Mouse (Mus musculus): ENCODE results near the gene Olfr1301.

Gene Olfr1301

GRCm38 (mm10) chr2:111750706-111751105, at the start of gene Olfr1301:
Gene Olfr1301 (plus strand): TSS chr2:111751006.
- no peak for DNase-seq (ENCODE audit: low read depth, low spot score)

DNA sequence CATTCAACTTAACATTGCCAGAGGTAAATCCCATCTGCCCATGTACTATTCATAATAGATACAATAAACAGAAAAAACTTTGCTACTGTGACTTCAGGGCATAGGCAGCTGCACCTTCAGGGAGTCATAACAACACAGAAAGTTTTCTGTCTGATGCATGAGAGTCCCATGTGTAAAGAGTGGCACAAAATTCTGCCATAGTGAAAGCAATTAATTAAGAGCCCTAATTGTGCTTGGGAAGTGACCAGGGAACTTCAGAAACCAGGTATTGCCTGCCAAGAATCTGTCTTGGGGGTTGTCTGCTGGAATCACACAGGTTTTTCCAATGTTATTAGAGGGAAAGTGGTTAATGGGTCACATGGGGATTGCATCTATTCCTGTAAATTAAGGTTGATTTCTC, 24.1 kb upstream of the Olfr1301 start:
- DNase-seq (ENCODE audit: low read depth, low spot score), result no peak

- DNase-seq (ENCODE audit: low read depth, low spot score), result no peak
Observed at GRCm38 (mm10) chr2:111777129-111777528, 26.3 kb downstream of the Olfr1301 start, which contains the start of gene Olfr1302. Gene Olfr1302 (plus strand): TSS chr2:111777429.
